Mouse (Mus musculus) liver, embryonic 14.5 days (tissue): ENCODE data around the gene Xpo4.

Experiments used
- CTCF ChIP-seq: IDR thresholded peaks from 2 replicates; pipeline ENCODE4 v1.5.1; 2016; ENCODE audit warnings: antibody characterized with exemption, low read depth, control low read depth
- EP300 ChIP-seq: IDR thresholded peaks from 2 replicates; pipeline ENCODE4 v1.6.1; 2016; ENCODE audit warnings: antibody characterized with exemption, low read depth

- TF ChIP-seq CTCF: no peak
- TF ChIP-seq EP300: no peak
Observed at GRCm38 (mm10) chr14:57576364-57577060, 88.7 kb downstream of the Xpo4 start.
